Mouse (Mus musculus): Measurements from ENCODE around the gene Plpp6. TPM values are rescaled to one million over a fixed set of nuclear protein-coding genes. Genes with fewer than 3 reads are reported as not detected.
A peak's percentile ranks its signal among the peaks of the same experiment; 100 is the strongest.

Plpp6 gene
- 1 to 10 TPM; 4.6 to 4.8 TPM for total RNA-seq (2021)
- long read RNA-seq, experiment 1, transcript Plpp6-201 (1 exons, 2,859 nt) = major isoform, 13 of 13 reads
- long read RNA-seq, experiment 1, partial matches to known transcripts = 0 of 13 reads
- long read RNA-seq, experiment 1, other reads (novel, unspliced or antisense) = 0 of 13 reads
- long read RNA-seq, experiment 2, transcript Plpp6-201 (1 exons, 2,859 nt) = major isoform, 14 of 14 reads
- long read RNA-seq, experiment 2, partial matches to known transcripts = 0 of 14 reads
- long read RNA-seq, experiment 2, other reads (novel, unspliced or antisense) = 0 of 14 reads

- peak; percentile 54 to 70 for DNase-seq (ENCODE audit: low spot score in 2 of 2)
Measured at GRCm38 (mm10) chr19:28963842-28964551, at the start of gene Plpp6. TSS of gene Plpp6 (plus strand) at chr19:28963953.

DNA sequence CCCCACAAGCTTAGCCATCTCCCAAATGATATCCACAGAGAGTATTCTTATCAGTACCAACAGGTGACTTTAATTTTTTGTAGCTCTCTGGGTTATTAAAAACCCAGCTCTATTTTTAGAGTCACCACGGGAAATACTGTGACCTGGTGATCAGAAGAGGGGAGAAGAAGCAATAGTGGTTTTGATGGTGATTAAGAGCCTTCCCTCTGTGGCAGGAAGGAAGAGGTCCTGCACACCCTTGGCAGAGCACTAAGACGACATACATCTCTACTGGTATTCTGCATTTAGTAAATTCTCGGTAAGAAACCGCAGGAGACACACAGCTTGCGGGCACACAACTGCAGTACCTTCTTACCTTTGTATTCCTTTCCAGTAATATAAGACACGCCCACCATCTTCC is 49.2 kb upstream of the Plpp6 start:
- DNase-seq (ENCODE audit: low spot score in 2 of 2) = no peak

DNA sequence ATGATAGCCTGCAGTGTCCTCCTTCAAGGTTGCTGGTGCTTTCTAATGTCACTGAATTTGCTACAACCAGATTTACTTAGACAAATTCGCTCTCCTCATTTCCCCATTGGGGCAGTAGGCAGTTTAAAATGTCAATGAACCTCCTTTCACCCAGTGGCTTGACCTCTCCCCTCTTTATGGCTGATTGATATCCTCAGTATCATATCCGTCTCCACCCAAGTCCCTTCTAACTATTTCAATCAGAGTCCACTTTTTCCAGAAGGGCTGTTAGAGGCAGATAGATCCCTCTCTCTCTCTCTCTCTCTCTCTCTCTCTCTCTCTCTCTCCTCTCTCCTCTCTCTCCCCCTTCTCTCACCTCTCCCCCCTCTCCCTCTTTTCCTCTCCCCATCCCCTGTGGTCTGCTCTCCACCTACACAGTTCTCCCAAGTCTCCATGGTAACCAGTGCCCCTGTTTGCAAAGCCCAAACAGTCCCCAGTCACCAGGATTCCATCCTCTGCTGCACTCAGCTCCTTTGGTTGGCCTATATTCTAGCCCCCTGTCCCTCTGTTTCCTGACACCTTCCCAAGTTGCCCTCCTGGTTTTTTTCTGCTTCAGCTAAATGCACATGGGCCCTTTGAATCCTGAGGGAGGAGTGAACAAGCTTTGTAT is 48.0 kb upstream of the Plpp6 start:
- DNase-seq (ENCODE audit: low spot score in 2 of 2) = no peak

GRCm38 (mm10) chr19:28916492-28916891 is 47.3 kb upstream of the Plpp6 start:
- no peak for DNase-seq (ENCODE audit: low spot score in 2 of 2)

- no peak for DNase-seq (ENCODE audit: low spot score in 2 of 2)
Measured at GRCm38 (mm10) chr19:28917839-28918238, 45.9 kb upstream of the Plpp6 start.

GRCm38 (mm10) chr19:28926366-28926765 is 37.4 kb upstream of the Plpp6 start:
- DNase-seq (ENCODE audit: low spot score in 2 of 2) = no peak

DNA sequence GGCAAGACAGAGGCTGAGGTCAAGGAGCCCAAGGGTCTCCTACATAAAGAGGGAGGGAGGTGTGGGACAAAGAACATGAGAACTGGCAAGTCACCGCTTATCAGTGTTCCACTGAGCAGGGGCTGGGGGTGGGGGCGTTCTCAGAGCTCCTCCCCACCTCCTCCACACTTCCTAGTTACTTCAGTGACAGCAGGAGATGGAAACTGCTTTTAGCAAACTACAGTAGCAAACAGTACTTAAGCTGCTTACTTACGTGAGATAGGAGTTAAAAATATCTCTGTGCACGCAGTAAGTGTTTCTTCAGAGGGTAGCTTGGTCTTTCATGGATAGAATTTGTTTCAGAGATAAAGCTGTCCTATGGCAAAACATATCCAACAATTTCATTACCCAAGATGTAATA is 36.4 kb upstream of the Plpp6 start:
- DNase-seq (ENCODE audit: low spot score in 2 of 2) = no peak

- DNase-seq (ENCODE audit: low spot score in 2 of 2) = no peak
Measured at GRCm38 (mm10) chr19:28929034-28929433, 34.7 kb upstream of the Plpp6 start.

GRCm38 (mm10) chr19:28934897-28935296 is 28.9 kb upstream of the Plpp6 start:
- DNase-seq (ENCODE audit: low spot score in 2 of 2) = no peak

DNA sequence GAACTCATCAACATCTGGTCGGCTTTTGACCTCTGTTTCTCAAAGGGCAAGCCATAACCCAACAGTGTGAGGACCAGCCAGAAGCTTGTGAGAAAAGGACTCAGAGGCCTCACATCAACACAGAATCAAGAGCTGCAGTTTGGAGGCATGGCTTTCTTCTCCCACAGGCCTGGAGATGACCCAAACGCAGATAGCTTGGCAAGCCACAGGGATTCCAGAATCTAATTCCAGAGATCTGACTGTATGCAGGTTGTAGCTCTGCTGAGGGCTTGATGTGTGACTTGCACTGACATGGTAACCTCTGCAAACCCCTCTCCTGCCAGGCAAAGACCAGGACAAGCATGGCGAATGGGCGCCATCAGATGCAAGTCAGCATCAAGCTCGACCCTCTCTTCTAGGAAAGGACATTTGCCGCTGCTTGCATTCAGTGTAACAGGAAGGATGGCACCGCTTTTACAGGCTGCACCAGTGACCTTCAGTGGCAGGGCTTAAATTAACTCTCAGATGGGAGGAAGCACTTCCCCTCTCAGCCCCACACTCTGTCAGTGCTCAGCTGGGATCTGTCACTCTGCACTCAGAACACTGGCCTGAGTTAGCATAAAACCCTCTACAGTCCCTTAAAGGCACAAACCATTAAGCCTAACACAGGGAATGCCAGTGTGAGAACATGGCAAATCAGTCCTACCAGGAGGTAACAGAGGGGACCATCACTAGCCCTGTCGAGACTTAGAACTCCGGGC is 23.4 kb upstream of the Plpp6 start:
- DNase-seq (ENCODE audit: low spot score in 2 of 2) = no peak

DNA sequence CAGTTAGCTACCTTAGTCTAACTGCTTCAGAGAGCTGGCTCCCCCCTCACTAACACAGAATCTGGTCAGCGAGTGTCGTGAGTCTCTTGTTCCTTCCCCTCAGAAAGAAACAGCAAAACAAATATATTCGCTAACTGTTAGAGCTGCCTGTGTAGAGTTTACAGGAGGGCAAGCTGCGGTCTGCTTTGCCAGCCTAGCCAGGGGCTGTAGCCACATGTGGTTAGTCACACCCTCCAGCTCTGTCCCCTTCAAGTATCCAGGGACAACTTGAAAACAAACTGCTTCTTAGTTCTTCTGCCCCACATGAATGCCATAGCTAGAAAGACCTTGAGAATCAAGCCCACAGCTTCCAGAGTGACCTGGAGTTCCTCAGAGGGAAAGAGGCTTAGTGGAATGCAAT is 22.5 kb upstream of the Plpp6 start:
- no peak for DNase-seq (ENCODE audit: low spot score in 2 of 2)

GRCm38 (mm10) chr19:28946782-28947181 is 17.0 kb upstream of the Plpp6 start:
- no peak for DNase-seq (ENCODE audit: low spot score in 2 of 2)

DNA sequence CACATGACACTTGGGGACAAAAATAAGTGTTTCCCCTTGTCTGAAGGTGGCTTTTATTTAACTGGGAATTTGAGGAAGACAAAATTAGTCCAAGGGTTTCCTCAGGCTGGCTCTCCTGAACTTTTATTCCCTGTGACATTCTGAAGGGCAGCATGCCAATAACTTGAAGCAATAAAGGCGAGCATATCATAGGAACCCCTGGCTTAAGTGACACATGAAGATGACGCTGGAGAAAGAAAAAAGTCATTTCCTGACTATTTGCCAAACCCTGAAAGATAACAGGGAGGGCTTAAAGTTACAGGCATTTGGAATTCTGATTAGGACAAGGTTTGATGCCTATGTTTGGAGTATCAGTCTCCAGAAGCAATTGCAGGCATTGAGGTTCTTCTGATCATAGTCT is 16.4 kb upstream of the Plpp6 start:
- DNase-seq (ENCODE audit: low spot score in 2 of 2) = no peak

DNA sequence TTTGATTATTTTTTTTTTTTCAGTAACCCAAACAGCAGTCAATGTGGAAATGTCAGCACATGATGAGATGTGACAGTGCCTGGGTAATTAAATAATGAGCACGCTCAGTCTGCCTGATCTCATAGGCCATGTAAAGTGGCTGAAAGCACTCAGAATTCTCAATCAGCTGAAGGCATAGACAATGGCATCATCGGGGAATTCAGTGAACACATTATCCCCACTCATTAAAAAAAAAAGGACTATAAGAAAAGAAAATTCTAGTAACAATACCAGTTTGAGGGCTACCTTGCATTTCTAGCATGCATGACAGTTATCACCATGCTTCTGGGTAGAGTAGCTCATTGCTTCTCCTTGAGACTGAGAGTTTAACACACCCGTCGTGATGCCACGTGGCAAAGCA is 12.5 kb upstream of the Plpp6 start:
- DNase-seq (ENCODE audit: low spot score in 2 of 2) = no peak

DNA sequence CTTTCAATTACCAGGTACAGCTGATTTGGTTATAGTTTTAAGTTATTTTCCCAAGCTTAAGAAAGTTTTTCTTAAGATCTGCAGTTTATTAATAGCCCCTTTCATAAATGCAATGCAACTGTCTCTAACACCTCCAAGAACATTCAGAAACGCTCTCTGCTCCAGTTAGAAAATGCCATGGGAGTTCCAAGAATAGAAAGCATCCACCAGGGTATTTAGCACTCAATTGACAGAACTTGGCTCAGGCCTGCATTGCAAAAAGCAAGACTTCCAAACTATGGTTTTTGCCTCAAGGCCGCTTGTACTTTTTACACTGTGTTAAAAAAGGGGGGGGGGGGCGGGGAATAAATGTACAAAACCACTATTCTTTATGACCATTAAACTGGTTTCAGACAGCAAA is 640 bp upstream of the Plpp6 start:
- no peak for DNase-seq (ENCODE audit: low spot score in 2 of 2)

GRCm38 (mm10) chr19:28963513-28963841 is 276 bp upstream of the Plpp6 start:
- DNase-seq (ENCODE audit: low spot score in 2 of 2) = no peak

DNA sequence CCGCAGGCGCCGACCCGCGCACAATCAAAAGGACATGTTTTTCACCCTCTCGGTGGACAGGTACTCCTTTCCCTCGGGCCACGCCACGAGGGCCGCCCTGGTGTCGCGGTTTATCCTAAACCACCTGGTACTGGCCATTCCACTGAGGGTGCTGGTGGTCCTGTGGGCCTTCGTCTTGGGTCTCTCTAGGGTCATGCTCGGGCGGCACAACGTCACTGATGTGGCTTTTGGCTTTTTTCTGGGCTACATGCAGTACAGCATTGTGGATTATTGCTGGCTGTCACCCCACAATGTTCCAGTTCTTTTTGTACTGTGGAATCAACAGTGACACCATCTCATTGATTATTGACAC is 775 bp downstream of the Plpp6 start:
- DNase-seq (ENCODE audit: low spot score in 2 of 2) = no peak

- DNase-seq (ENCODE audit: low spot score in 2 of 2) = no peak
Measured at GRCm38 (mm10) chr19:28967652-28968051, 3.9 kb downstream of the Plpp6 start, which contains the start of gene 4430402I18Rik. TSS of gene 4430402I18Rik (minus strand) at chr19:28967800.

DNA sequence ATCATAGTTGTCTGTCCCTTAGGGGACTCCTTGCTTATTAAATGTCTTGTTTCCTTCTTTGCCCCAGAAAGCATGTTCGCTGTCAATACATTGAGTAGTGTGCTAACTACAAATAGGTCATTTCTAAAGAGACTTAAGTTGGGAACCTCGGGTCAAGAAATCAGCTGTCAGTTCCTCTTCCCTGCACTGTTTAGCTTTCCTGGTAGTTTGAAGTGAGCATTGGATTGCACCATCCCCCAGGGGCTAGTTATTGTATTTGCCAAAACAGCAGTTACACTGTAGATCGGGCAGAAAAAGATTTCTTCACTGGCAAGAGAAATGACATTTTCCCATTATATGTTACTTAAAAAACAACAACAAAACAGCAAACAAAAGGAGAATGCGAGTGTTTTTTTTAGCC is 4.4 kb downstream of the Plpp6 start:
- DNase-seq (ENCODE audit: low spot score in 2 of 2) = no peak

DNA sequence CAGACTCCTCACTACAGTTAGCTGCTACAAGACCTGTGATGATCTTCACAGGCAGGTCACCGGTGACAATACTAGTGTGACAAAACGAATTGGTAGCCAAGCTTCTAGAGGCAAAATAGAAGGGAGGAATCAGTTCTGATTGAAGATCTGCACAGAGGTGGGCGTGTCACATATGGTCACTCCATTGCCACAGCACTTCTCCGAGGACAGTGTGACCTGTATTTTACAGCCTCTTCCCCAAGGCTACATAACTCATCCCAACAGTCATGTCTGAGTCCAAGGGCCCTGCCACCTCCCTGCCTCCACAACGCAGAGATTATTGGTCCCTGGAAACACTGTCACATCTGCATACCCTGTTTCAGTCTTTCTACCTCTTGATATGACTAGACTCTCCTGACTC is 5.5 kb downstream of the Plpp6 start:
- no peak for DNase-seq (ENCODE audit: low spot score in 2 of 2)

GRCm38 (mm10) chr19:28970251-28970650 is 6.5 kb downstream of the Plpp6 start:
- DNase-seq (ENCODE audit: low spot score in 2 of 2) = no peak

Measured in gastrocnemius, postnatal 4 days (tissue).